11 mouse cellular contexts compared by ENCODE assay signal in the genomic region with DNA sequence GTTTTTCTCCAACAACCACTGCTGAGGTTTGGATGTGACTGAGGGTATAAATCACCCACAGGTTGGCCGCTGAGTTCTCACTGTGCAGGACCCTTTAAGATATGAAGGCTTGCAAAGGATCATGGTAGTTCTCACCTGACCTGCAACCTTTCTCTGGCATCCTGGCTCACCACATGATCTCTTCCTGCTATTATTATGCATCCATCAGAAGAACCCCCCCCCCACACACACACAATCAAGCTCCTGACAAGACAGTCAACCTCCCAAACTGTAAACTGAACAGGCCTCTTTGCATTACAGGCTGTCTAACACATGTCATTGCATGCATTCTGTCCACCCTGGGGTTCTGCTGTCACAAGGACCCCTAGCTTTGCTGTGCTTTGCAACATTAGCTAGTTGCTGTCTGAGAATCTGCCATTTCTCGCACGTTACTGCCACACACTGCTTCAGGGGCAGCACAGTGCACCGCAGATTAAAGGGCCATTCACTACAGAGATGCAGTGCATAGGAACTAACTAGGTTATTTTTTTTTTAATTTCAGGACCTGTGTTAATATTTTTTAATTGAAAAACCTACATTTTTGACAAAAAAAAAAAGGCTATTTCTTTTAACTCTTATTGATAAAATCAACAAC.
"Had no signal": no experiment of that assay in that cellular context is flagged by ENCODE, and none has a peak within 500 bp of the region (broad histone marks: within the 10 kb centered on the region; RNA-seq: fewer than 3 reads in every experiment).

No protein-coding gene starts in this region.

- H3K4me2 ChIP-seq: liver, embryonic 13.5 days had no signal

- H3K27ac ChIP-seq: liver, embryonic 13.5 days had no signal

- DNase-seq: kidney, adult 18-20 months; kidney, adult 9 months; kidney, postnatal 14 days; kidney, postnatal 4 days; liver, embryonic 13.5 days; lung, adult 2 months; lung, postnatal 14 days; lung, postnatal 4 days; midbrain, embryonic 14.5 days; thymus, adult 18-20 months; thymus, postnatal 36 days had no signal

- H3K9ac ChIP-seq: liver, embryonic 13.5 days had no signal

- H3K27me3 ChIP-seq: liver, embryonic 13.5 days had no signal

- H3K4me1 ChIP-seq: liver, embryonic 13.5 days had no signal

- H3K4me3 ChIP-seq: liver, embryonic 13.5 days had no signal

- H3K9me3 ChIP-seq: liver, embryonic 13.5 days had no signal
